Mouse (Mus musculus) lung, adult 2 months (tissue): Measurements from ENCODE around the gene Ivd.

ENCODE experiments used
- CTCF ChIP-seq: fragments of 200-500 bp; IDR thresholded peaks from 2 replicates; pipeline ENCODE4 v1.5.1; 2011; ENCODE audit warnings: mild to moderate bottlenecking, low read length, control low read depth; ENCODE audit not compliant: insufficient read depth
- POLR2A ChIP-seq: fragments of 200-500 bp; IDR thresholded peaks from 2 replicates; pipeline ENCODE4 v1.6.1; 2011; ENCODE audit warnings: low read depth, mild to moderate bottlenecking, control low read depth, low read length, borderline replicate concordance; ENCODE audit errors: extremely low read depth

DNA sequence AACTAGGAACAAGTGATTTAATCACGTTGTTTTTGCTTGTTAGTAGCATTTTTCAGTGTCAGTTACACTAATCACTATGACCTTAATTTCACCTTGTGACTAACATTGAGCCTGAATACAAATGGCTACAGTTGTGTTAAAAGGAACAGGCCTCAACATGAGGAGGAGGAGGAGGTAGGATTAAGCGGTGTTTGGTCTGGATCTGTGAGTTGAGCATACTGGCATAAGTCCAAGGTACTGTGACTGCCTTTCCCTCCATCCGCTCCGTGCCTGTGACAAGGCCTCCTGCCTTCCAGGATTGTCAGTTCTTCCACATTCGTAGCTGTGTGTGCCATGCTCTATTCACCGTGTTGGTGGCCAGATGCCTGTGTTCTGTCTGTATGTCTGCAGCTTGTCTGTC lies 26.6 kb upstream of the Ivd start:
- TF ChIP-seq CTCF (no peak), POLR2A (no peak)
